Mouse (Mus musculus): ENCODE results near the gene Myo1c. TPM values are rescaled to one million over a fixed set of nuclear protein-coding genes. Genes with fewer than 3 reads are reported as not detected.

Gene Myo1c
- total RNA-seq (2021): 10 to 100 TPM; 56.3 to 65.1 TPM
- long read RNA-seq, experiment 1, full-length matches to known transcripts: 71 of 100 reads
- long read RNA-seq, experiment 1, partial matches to known transcripts: 21 of 100 reads
- long read RNA-seq, experiment 1, other reads (novel, unspliced or antisense): 8 of 100 reads
- long read RNA-seq, experiment 2, full-length matches to known transcripts: 66 of 92 reads
- long read RNA-seq, experiment 2, partial matches to known transcripts: 20 of 92 reads
- long read RNA-seq, experiment 2, other reads (novel, unspliced or antisense): 6 of 92 reads

GRCm38 (mm10) chr11:75650311-75650710 lies at the start of gene Myo1c:
Gene Myo1c (plus strand): TSS chr11:75650504.
- peak; percentile 64 for DNase-seq

- DNase-seq: no peak
Measured at GRCm38 (mm10) chr11:75604826-75605225, 45.5 kb upstream of the Myo1c start.

- DNase-seq: no peak
Measured at GRCm38 (mm10) chr11:75605318-75605717, 45.0 kb upstream of the Myo1c start.

GRCm38 (mm10) chr11:75608776-75609175 lies 41.5 kb upstream of the Myo1c start:
- DNase-seq: no peak

- no peak for DNase-seq
Measured at GRCm38 (mm10) chr11:75610021-75610420, 40.3 kb upstream of the Myo1c start.

- DNase-seq: no peak
Measured at GRCm38 (mm10) chr11:75614769-75615168, 35.5 kb upstream of the Myo1c start.

GRCm38 (mm10) chr11:75615556-75615955 lies 34.7 kb upstream of the Myo1c start:
- DNase-seq: no peak

- DNase-seq: peak; percentile 34
Measured at GRCm38 (mm10) chr11:75619133-75619532, 31.2 kb upstream of the Myo1c start.

- DNase-seq: peak; percentile 34
Measured at GRCm38 (mm10) chr11:75620136-75620780, 30.0 kb upstream of the Myo1c start.

- no peak for DNase-seq
Measured at GRCm38 (mm10) chr11:75621426-75621825, 28.9 kb upstream of the Myo1c start.

- no peak for DNase-seq
Measured at GRCm38 (mm10) chr11:75622588-75623329, 27.5 kb upstream of the Myo1c start.

GRCm38 (mm10) chr11:75624102-75624554 lies 26.2 kb upstream of the Myo1c start:
- DNase-seq: no peak

GRCm38 (mm10) chr11:75625820-75626219 lies 24.5 kb upstream of the Myo1c start:
- no peak for DNase-seq

GRCm38 (mm10) chr11:75630098-75630497 lies 20.2 kb upstream of the Myo1c start:
- no peak for DNase-seq

GRCm38 (mm10) chr11:75630645-75631229 lies 19.6 kb upstream of the Myo1c start, which contains the start of gene Inpp5k:
Gene Inpp5k (plus strand): TSS chr11:75630988.
- peak; percentile 90 for DNase-seq

- DNase-seq: no peak
Measured at GRCm38 (mm10) chr11:75631561-75632225, 18.6 kb upstream of the Myo1c start.

GRCm38 (mm10) chr11:75632921-75633320 lies 17.4 kb upstream of the Myo1c start:
- DNase-seq: no peak

GRCm38 (mm10) chr11:75634801-75635200 lies 15.5 kb upstream of the Myo1c start:
- DNase-seq: no peak

- no peak for DNase-seq
Measured at GRCm38 (mm10) chr11:75635315-75635714, 15.0 kb upstream of the Myo1c start.

- no peak for DNase-seq
Measured at GRCm38 (mm10) chr11:75643323-75643722, 7.0 kb upstream of the Myo1c start.

GRCm38 (mm10) chr11:75644684-75645083 lies 5.6 kb upstream of the Myo1c start:
- no peak for DNase-seq

- DNase-seq: peak; percentile 68
Measured at GRCm38 (mm10) chr11:75647681-75648211, 2.6 kb upstream of the Myo1c start.

Measured in gastrocnemius, postnatal 10 days (tissue).